Mouse (Mus musculus) mouse embryonic stem cell (cell line): ENCODE results near the gene Map4k4.

Experiments used
- in situ Hi-C, 2 experiments: fragments of 300-500 bp; cut with MboI; formaldehyde crosslinking; loops; 1 replicate in 1 of 2; 3 replicates in 1 of 2; pipeline ENCODE4 v1.14.3; 2019 to 2020; ENCODE audit warnings: low sequenced_read_pairs in 2 of 2, low pct_unique_long_range_greater_than_20kb in 1 of 2, mixed read lengths in 1 of 2; ENCODE audit not compliant: unreplicated experiment in 1 of 2

Map4k4 gene

GRCm38 (mm10) chr1:39976847-39977744 is 76.4 kb downstream of the Map4k4 start:
- in situ Hi-C loops, result no loop called here

- in situ Hi-C loops, result no loop called here
Measured at GRCm38 (mm10) chr1:39978781-39979486, 78.2 kb downstream of the Map4k4 start.

GRCm38 (mm10) chr1:39980314-39981290 is 79.9 kb downstream of the Map4k4 start:
- in situ Hi-C loops, result no loop called here

GRCm38 (mm10) chr1:39981970-39982369 is 81.3 kb downstream of the Map4k4 start:
- in situ Hi-C loops, result no loop called here

- in situ Hi-C loops, result no loop called here
Measured at GRCm38 (mm10) chr1:39982727-39983487, 82.2 kb downstream of the Map4k4 start.

GRCm38 (mm10) chr1:39984331-39984730 is 83.6 kb downstream of the Map4k4 start:
- in situ Hi-C loops, result no loop called here

GRCm38 (mm10) chr1:39986820-39987219 is 86.1 kb downstream of the Map4k4 start:
- in situ Hi-C loops, result no loop called here

- in situ Hi-C loops, result no loop called here
Measured at GRCm38 (mm10) chr1:39988841-39989240, 88.1 kb downstream of the Map4k4 start.

- in situ Hi-C loops, result no loop called here
Measured at GRCm38 (mm10) chr1:39990041-39990440, 89.3 kb downstream of the Map4k4 start.

- in situ Hi-C loops, result no loop called here
Measured at GRCm38 (mm10) chr1:39993921-39994320, 93.2 kb downstream of the Map4k4 start.

GRCm38 (mm10) chr1:39995593-39995992 is 94.9 kb downstream of the Map4k4 start:
- in situ Hi-C loops, result no loop called here

GRCm38 (mm10) chr1:40000476-40000875 is 99.8 kb downstream of the Map4k4 start:
- in situ Hi-C loops, result no loop called here

GRCm38 (mm10) chr1:40000899-40001298 is 100.2 kb downstream of the Map4k4 start:
- in situ Hi-C loops, result no loop called here

- in situ Hi-C loops, result no loop called here
Measured at GRCm38 (mm10) chr1:40002129-40002727, 101.5 kb downstream of the Map4k4 start.

- in situ Hi-C loops, result no loop called here
Measured at GRCm38 (mm10) chr1:40006043-40006651, 105.4 kb downstream of the Map4k4 start.

- in situ Hi-C loops, result no loop called here
Measured at GRCm38 (mm10) chr1:40007962-40008471, 107.3 kb downstream of the Map4k4 start.

- in situ Hi-C loops, result no loop called here
Measured at GRCm38 (mm10) chr1:40012696-40013095, 112.0 kb downstream of the Map4k4 start.
